Mouse (Mus musculus) hematopoietic stem cell, adult 5-6 weeks (primary cell): Measurements from ENCODE around the gene Tbck. TPM values are rescaled to one million over a fixed set of nuclear protein-coding genes. Genes with fewer than 3 reads are reported as not detected.

Experiments
- ATAC-seq, 2 experiments: fragments of 125-278 bp in 1 of 2; replicated peaks in 1 of 2; 2 replicates each; pipeline ENCODE4 v1.8.0; 2016 to 2017; ENCODE audit warnings: inconsistent platforms in 2 of 2, mild to moderate bottlenecking in 2 of 2, moderate number of reproducible peaks in 2 of 2, low read depth in 1 of 2, moderate TSS enrichment in 1 of 2; ENCODE audit not compliant: low FRiP score in 2 of 2, poor library complexity in 2 of 2, severe bottlenecking in 2 of 2, insufficient read depth in 1 of 2, low TSS enrichment in 1 of 2
- total RNA-seq: library from RNA; stranded (forward); fragments of 172-1452, 232-1000 nt; gene quantifications from 2 replicates; pipeline ENCODE4 v1.2.3, GENCODE M21; 2017

The Tbck gene
- total RNA-seq, 1 experiment from 2014 or later: 23.3 TPM

GRCm38 (mm10) chr3:132876933-132877676 lies 193.2 kb downstream of the Tbck start:
- no peak for ATAC-seq

- ATAC-seq: no peak
Measured at GRCm38 (mm10) chr3:132880361-132880760, 196.4 kb downstream of the Tbck start.

- ATAC-seq: no peak
Measured at GRCm38 (mm10) chr3:132880826-132881225, 196.9 kb downstream of the Tbck start.

- no peak for ATAC-seq
Measured at GRCm38 (mm10) chr3:132883256-132883655, 199.3 kb downstream of the Tbck start.

- no peak for ATAC-seq
Measured at GRCm38 (mm10) chr3:132884459-132884858, 200.5 kb downstream of the Tbck start.

- ATAC-seq: peak; percentile 72 to 82
Measured at GRCm38 (mm10) chr3:132886419-132887050, 202.6 kb downstream of the Tbck start.

GRCm38 (mm10) chr3:132887074-132887848 lies 203.3 kb downstream of the Tbck start:
- peak; percentile 62 to 75 for ATAC-seq

Other genes starting within 250 kb of the Tbck start
- gene Gimd1, start 54.3 kb upstream of the Tbck start, total RNA-seq: not detected in 2 replicates
- 109 and 114 TPM in 2 replicates for gene Aimp1, start 226 bp downstream of the Tbck start, total RNA-seq